Mouse (Mus musculus) testis, adult 2 months (tissue): Measurements from ENCODE around the gene Ephb6. TPM values are rescaled to one million over a fixed set of nuclear protein-coding genes. Genes with fewer than 3 reads are reported as not detected.
"Not testable (repeated sequence)": the region's sequence is repeated elsewhere in the genome, so short reads cannot be mapped to it uniquely, and the experiment has no call there.

Experiments
- H3K27ac ChIP-seq: fragments of 200-500 bp; 2 replicates; pipeline ENCODE4 v1.5.1; 2012; ENCODE audit warnings: low read depth, low read length; ENCODE audit not compliant: control insufficient read depth, insufficient read depth
- H3K27me3 ChIP-seq: fragments of 200-500 bp; 2 replicates; pipeline ENCODE4 v1.6.1; 2012; ENCODE audit warnings: mild to moderate bottlenecking, low read length, moderate library complexity; ENCODE audit not compliant: control insufficient read depth, insufficient read depth
- H3K36me3 ChIP-seq: fragments of 200-500 bp; 2 replicates; pipeline ENCODE4 v1.6.1; 2012; ENCODE audit warnings: mild to moderate bottlenecking, low read length; ENCODE audit not compliant: control insufficient read depth, insufficient read depth
- H3K4me1 ChIP-seq: fragments of 200-500 bp; 2 replicates; pipeline ENCODE4 v1.6.1; 2012; ENCODE audit warnings: low read length; ENCODE audit not compliant: control insufficient read depth, insufficient read depth
- H3K4me3 ChIP-seq: fragments of 200-500 bp; 2 replicates; pipeline ENCODE4 v1.5.1; 2012; ENCODE audit warnings: low read depth, mild to moderate bottlenecking, low read length, moderate library complexity, mixed read lengths; ENCODE audit not compliant: control insufficient read depth
- CTCF ChIP-seq: fragments of 200-500 bp; IDR thresholded peaks from 2 replicates; pipeline ENCODE4 v1.5.1; 2012; ENCODE audit warnings: low read depth, mild to moderate bottlenecking, inconsistent platforms, low read length, moderate library complexity; ENCODE audit not compliant: control insufficient read depth, insufficient read depth, insufficient replicate concordance
- POLR2A ChIP-seq: fragments of 200-500 bp; IDR thresholded peaks from 2 replicates; pipeline ENCODE4 v1.6.1; 2012; ENCODE audit warnings: low read depth, mild to moderate bottlenecking, inconsistent platforms, low read length, moderate library complexity; ENCODE audit not compliant: control insufficient read depth
- polyA plus RNA-seq: library from polyadenylated mRNA; depleted of rRNA; stranded (reverse); fragments of >200 nt; gene quantifications from 2 replicates; pipeline ENCODE4 v1.2.3, GENCODE M21; 2012; rRNA removed

The Ephb6 gene
- polyA plus RNA-seq: 3.2 and 3.3 TPM in 2 replicates

GRCm38 (mm10) chr6:41605061-41605793 is at the start of gene Ephb6:
Gene Ephb6, plus strand, starts transcription at chr6:41605482.
- Histone ChIP-seq H3K27ac (no peak within 1 kb of the TSS), H3K36me3 (no peaks in the 10 kb centered on the region), H3K4me3 (peak within 1 kb of the TSS; percentile 84), H3K27me3 (no peaks in the 10 kb centered on the region), H3K4me1 (peaks cover 4% of the 10 kb centered on the region)
- TF ChIP-seq POLR2A: no peak
- no peak for TF ChIP-seq CTCF

GRCm38 (mm10) chr6:41556389-41556788 is 48.9 kb upstream of the Ephb6 start:
- H3K27ac ChIP-seq: no peak overlapping the region
- H3K4me3 ChIP-seq: no peak overlapping the region
- H3K4me1 ChIP-seq: no peaks in the 10 kb centered on the region
- H3K27me3 ChIP-seq: no peaks in the 10 kb centered on the region
- no peak for TF ChIP-seq POLR2A
- TF ChIP-seq CTCF: no peak
- no peaks in the 10 kb centered on the region for H3K36me3 ChIP-seq

DNA sequence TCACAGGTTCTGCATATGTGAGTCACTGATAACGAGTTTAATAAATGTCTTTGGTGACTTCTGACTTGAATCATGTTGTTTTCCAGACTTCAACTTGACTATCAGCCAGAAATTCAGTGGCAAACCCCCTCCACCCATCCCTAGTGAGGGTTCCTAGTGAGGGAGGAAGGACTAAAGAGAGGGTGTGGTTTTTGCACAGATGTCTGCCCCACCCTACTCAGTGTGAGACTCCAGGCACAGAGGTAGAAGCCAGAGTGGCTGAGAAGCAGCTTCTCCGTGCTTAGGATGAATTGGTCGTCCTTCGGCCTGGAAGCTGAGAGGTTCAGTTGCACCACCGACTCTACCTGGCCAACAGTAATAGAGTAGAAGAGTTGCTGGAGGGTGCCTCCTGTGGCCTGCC is 47.8 kb upstream of the Ephb6 start:
- Histone ChIP-seq H3K4me1 (no peaks in the 10 kb centered on the region), H3K27ac (no peak overlapping the region)

GRCm38 (mm10) chr6:41558271-41558670 is 47.0 kb upstream of the Ephb6 start:
- Histone ChIP-seq H3K36me3 (no peaks in the 10 kb centered on the region), H3K4me1 (no peaks in the 10 kb centered on the region), H3K4me3 (no peak overlapping the region), H3K27ac (no peak overlapping the region), H3K27me3 (no peaks in the 10 kb centered on the region)
- TF ChIP-seq CTCF (no peak), POLR2A (no peak)

More for the DNA sequence above, 47.8 kb upstream of the Ephb6 start:
- H3K36me3 ChIP-seq: no peaks in the 10 kb centered on the region
- H3K27me3 ChIP-seq: no peaks in the 10 kb centered on the region
- TF ChIP-seq POLR2A (no peak), CTCF (no peak)
- no peak overlapping the region for H3K4me3 ChIP-seq

DNA sequence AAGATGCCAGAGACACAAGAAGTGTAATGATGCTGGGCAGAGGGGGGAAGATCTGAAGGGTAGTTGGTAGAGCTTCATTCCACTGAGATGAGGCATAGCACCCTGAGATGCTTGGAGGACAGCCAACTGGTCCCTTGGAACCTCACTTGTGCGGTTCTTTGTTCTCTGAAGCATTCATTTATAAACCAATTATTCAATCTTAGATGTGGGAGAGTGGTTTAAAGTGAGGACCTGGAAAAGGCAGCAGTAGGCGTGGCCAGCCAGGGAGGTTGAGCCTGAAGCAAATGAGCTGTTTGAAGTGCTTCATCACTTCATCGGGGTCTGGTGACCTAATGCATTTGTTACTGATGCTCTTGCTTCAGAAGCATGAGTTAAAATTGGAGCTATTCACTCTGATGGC is 46.0 kb upstream of the Ephb6 start:
- Histone ChIP-seq H3K4me1 (no peaks in the 10 kb centered on the region), H3K27ac (no peak overlapping the region), H3K36me3 (no peaks in the 10 kb centered on the region), H3K4me3 (no peak overlapping the region), H3K27me3 (no peaks in the 10 kb centered on the region)
- no peak for TF ChIP-seq POLR2A
- TF ChIP-seq CTCF: no peak

DNA sequence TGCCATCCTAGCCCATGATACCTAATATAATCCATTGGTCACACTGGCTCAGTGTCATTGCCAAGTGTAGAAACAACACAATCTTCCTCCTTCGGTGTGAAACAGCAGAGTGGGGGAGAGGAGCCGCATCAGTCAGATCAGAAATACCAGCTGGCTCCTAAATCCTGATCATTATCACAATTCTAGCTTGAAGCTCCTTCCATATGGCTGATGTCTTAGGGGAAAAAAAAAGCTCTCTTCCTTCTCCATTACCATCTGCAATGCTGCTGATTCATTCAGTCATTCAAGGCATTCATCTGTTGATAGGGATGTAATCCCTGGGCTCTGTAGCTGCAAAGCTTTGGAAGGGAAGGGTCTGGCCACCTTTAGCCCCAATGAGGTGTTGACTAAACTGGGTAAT is 45.0 kb upstream of the Ephb6 start:
- TF ChIP-seq POLR2A (no peak), CTCF (no peak)
- no peak overlapping the region for H3K27ac ChIP-seq
- H3K4me3 ChIP-seq: no peak overlapping the region

DNA sequence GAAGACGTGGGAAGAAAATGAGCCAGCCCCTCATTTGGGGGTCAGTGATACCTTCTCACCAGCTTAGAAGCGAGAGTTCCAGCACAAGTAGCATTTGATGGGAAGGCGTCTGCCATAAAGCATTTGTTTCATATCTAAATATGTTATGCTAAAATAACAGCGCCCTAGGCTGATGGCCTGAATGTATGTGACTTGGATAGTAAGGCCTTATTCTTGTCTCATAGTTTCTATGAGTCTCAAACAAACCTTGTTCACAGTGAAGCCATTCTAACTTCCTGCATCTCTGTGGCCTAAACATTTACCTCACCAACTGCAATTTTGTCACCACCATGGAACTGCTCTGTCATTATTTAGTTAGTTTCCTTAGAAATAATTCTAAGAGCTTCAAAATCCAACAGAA is 42.7 kb upstream of the Ephb6 start:
- no peaks in the 10 kb centered on the region for H3K36me3 ChIP-seq
- H3K4me3 ChIP-seq: no peak overlapping the region
- H3K27ac ChIP-seq: no peak overlapping the region
- no peak for TF ChIP-seq CTCF
- no peak for TF ChIP-seq POLR2A
- no peaks in the 10 kb centered on the region for H3K27me3 ChIP-seq
- H3K4me1 ChIP-seq: no peaks in the 10 kb centered on the region

More for the DNA sequence above, 45.0 kb upstream of the Ephb6 start:
- Histone ChIP-seq H3K4me1 (no peaks in the 10 kb centered on the region), H3K36me3 (no peaks in the 10 kb centered on the region), H3K27me3 (no peaks in the 10 kb centered on the region)

- not testable (repeated sequence) for H3K27me3 ChIP-seq, H3K27ac ChIP-seq, H3K4me3 ChIP-seq, H3K4me1 ChIP-seq, H3K36me3 ChIP-seq
Observed at GRCm38 (mm10) chr6:41563104-41563951, 42.0 kb upstream of the Ephb6 start.
